Mouse (Mus musculus) limb, embryonic 13.5 days (tissue): ENCODE data around the gene Tbc1d1. TPM values are rescaled to one million over a fixed set of nuclear protein-coding genes. Genes with fewer than 3 reads are reported as not detected.

Source experiments
- ATAC-seq: fragments of 200-750 bp; cut with Nextera tagmentation; 2 replicates; pipeline ENCODE4 v1.8.0; 2017; ENCODE audit warnings: low read depth, moderate number of reproducible peaks, moderate TSS enrichment; ENCODE audit not compliant: low FRiP score
- H3K27ac ChIP-seq: fragments of 300-500 bp; sonication (generic); 2 replicates; pipeline ENCODE4 v1.5.1; 2015; ENCODE audit warnings: inconsistent platforms, mild to moderate bottlenecking, moderate library complexity
- H3K27me3 ChIP-seq: fragments of 300-500 bp; sonication (generic); 2 replicates; pipeline ENCODE4 v1.6.1; 2015; ENCODE audit warnings: mild to moderate bottlenecking, inconsistent platforms
- H3K36me3 ChIP-seq: fragments of 300-500 bp; sonication (generic); 2 replicates; pipeline ENCODE4 v1.6.1; 2015; ENCODE audit warnings: inconsistent platforms, mild to moderate bottlenecking, moderate library complexity
- H3K4me1 ChIP-seq: fragments of 300-500 bp; sonication (generic); 2 replicates; pipeline ENCODE4 v1.6.1; 2015; ENCODE audit warnings: inconsistent platforms
- H3K4me2 ChIP-seq: fragments of 300-500 bp; sonication (generic); replicated peaks from 2 replicates; pipeline ENCODE4 v1.6.1; 2015; ENCODE audit warnings: inconsistent platforms, mild to moderate bottlenecking, moderate library complexity
- H3K4me3 ChIP-seq: fragments of 300-500 bp; sonication (generic); 2 replicates; pipeline ENCODE4 v1.5.1; 2015; ENCODE audit warnings: moderate library complexity, mild to moderate bottlenecking, inconsistent platforms
- H3K9ac ChIP-seq: fragments of 300-500 bp; sonication (generic); 2 replicates; pipeline ENCODE4 v1.6.1; 2015; ENCODE audit warnings: mild to moderate bottlenecking, inconsistent platforms
- H3K9me3 ChIP-seq: fragments of 300-500 bp; sonication (generic); 2 replicates; pipeline ENCODE4 v1.6.1; 2016; ENCODE audit warnings: inconsistent platforms
- WGBS: fragments of 180-500 bp; shearing (Covaris S2); methylation state at CpG from one replicate; pipeline ENCODE4 v1.1.7; 2015; 5-methylcytosine and 5-hydroxymethylcytosine counted together
- polyA plus RNA-seq: library from polyadenylated mRNA; unstranded; fragments of >200 nt; fragmentation: Nextera tagmentation; extraction: Ambion mirVana; gene quantifications from 2 replicates; pipeline ENCODE4 v1.2.1, GENCODE M21; 2015

The Tbc1d1 gene
- polyA plus RNA-seq, 1 experiment from 2014 or later = 29.1 TPM

- peaks cover 43% of the 10 kb centered on the region for H3K36me3 ChIP-seq
- no peaks in the 10 kb centered on the region for H3K27me3 ChIP-seq
- ATAC-seq = no peak
- no peak overlapping the region for H3K9ac ChIP-seq
- no peaks in the 10 kb centered on the region for H3K9me3 ChIP-seq
- no peak overlapping the region for H3K4me2 ChIP-seq
- no peak overlapping the region for H3K4me3 ChIP-seq
- H3K27ac ChIP-seq = no peak overlapping the region
- WGBS = 89% methylated on average over 14 of the region's 14 CpGs
- 0 out of 2 replicates have a peak, but pooled peaks cover 4% of the 10 kb centered on the region for H3K4me1 ChIP-seq
Observed at GRCm38 (mm10) chr5:64288031-64288928, 132.2 kb downstream of the Tbc1d1 start.

- H3K4me3 ChIP-seq = no peak overlapping the region
- no peaks in the 10 kb centered on the region for H3K9me3 ChIP-seq
- no peaks in the 10 kb centered on the region for H3K27me3 ChIP-seq
- WGBS = 61% methylated on average over 5 of the region's 5 CpGs
- no peak overlapping the region for H3K9ac ChIP-seq
- H3K36me3 ChIP-seq = peaks cover 44% of the 10 kb centered on the region
- H3K4me1 ChIP-seq = 0 out of 2 replicates have a peak, but pooled peaks cover 4% of the 10 kb centered on the region
- H3K4me2 ChIP-seq = no peak overlapping the region
- ATAC-seq = peak; percentile 57; the same call in 1 of the 2 replicates
- H3K27ac ChIP-seq = no peak overlapping the region
Observed at GRCm38 (mm10) chr5:64289202-64290060, 133.3 kb downstream of the Tbc1d1 start.

- H3K4me3 ChIP-seq = no peak overlapping the region
- no peaks in the 10 kb centered on the region for H3K9me3 ChIP-seq
- 0 out of 2 replicates have a peak, but pooled peaks cover 4% of the 10 kb centered on the region for H3K4me1 ChIP-seq
- no peak overlapping the region for H3K4me2 ChIP-seq
- no peaks in the 10 kb centered on the region for H3K27me3 ChIP-seq
- H3K36me3 ChIP-seq = peaks cover 43% of the 10 kb centered on the region
- H3K27ac ChIP-seq = no peak overlapping the region
- H3K9ac ChIP-seq = no peak overlapping the region
- 65% methylated on average over 4 of the region's 4 CpGs for WGBS
- no peak for ATAC-seq
Observed at GRCm38 (mm10) chr5:64290061-64290345, 133.9 kb downstream of the Tbc1d1 start.

- no peak for ATAC-seq
- Histone ChIP-seq H3K4me3 (no peak overlapping the region), H3K27ac (no peak overlapping the region), H3K4me2 (no peak overlapping the region), H3K36me3 (peaks cover 41% of the 10 kb centered on the region), H3K9me3 (no peaks in the 10 kb centered on the region), H3K4me1 (0 out of 2 replicates have a peak, but pooled peaks cover 8% of the 10 kb centered on the region), H3K27me3 (no peaks in the 10 kb centered on the region), H3K9ac (no peak overlapping the region)
- WGBS = 78% methylated on average over 5 of the region's 5 CpGs
Observed at GRCm38 (mm10) chr5:64291657-64292056, 135.6 kb downstream of the Tbc1d1 start.

- no peak overlapping the region for H3K9ac ChIP-seq
- H3K36me3 ChIP-seq = peaks cover 22% of the 10 kb centered on the region
- H3K9me3 ChIP-seq = no peaks in the 10 kb centered on the region
- H3K4me2 ChIP-seq = no peak overlapping the region
- no peak overlapping the region for H3K4me3 ChIP-seq
- ATAC-seq = no peak
- H3K4me1 ChIP-seq = peaks cover 36% of the 10 kb centered on the region
- H3K27ac ChIP-seq = no peak overlapping the region
- no peaks in the 10 kb centered on the region for H3K27me3 ChIP-seq
Observed at GRCm38 (mm10) chr5:64295621-64296020, 139.5 kb downstream of the Tbc1d1 start.

- Histone ChIP-seq H3K4me1 (peaks cover 36% of the 10 kb centered on the region), H3K9me3 (no peaks in the 10 kb centered on the region), H3K4me2 (no peak overlapping the region), H3K9ac (no peak overlapping the region), H3K27me3 (no peaks in the 10 kb centered on the region), H3K27ac (no peak overlapping the region), H3K4me3 (no peak overlapping the region), H3K36me3 (peaks cover 22% of the 10 kb centered on the region)
- no peak for ATAC-seq
- WGBS = 81% methylated on average over 7 of the region's 7 CpGs
Observed at GRCm38 (mm10) chr5:64296328-64296727, 140.2 kb downstream of the Tbc1d1 start.

GRCm38 (mm10) chr5:64297100-64297499, 141.0 kb downstream of the Tbc1d1 start:
- 56% methylated on average over 4 of the region's 4 CpGs for WGBS
- H3K9ac ChIP-seq = no peak overlapping the region
- no peaks in the 10 kb centered on the region for H3K9me3 ChIP-seq
- peaks cover 26% of the 10 kb centered on the region for H3K36me3 ChIP-seq
- no peak for ATAC-seq
- peaks cover 36% of the 10 kb centered on the region for H3K4me1 ChIP-seq
- no peak overlapping the region for H3K27ac ChIP-seq
- H3K27me3 ChIP-seq = no peaks in the 10 kb centered on the region
- H3K4me3 ChIP-seq = no peak overlapping the region
- no peak overlapping the region for H3K4me2 ChIP-seq

- ATAC-seq = no peak
- H3K27me3 ChIP-seq = no peaks in the 10 kb centered on the region
- no peak overlapping the region for H3K4me2 ChIP-seq
- peaks cover 36% of the 10 kb centered on the region for H3K4me1 ChIP-seq
- no peak overlapping the region for H3K4me3 ChIP-seq
- 69% methylated on average over 20 of the region's 20 CpGs for WGBS
- no peak overlapping the region for H3K9ac ChIP-seq
- H3K36me3 ChIP-seq = peaks cover 33% of the 10 kb centered on the region
- no peak overlapping the region for H3K27ac ChIP-seq
- H3K9me3 ChIP-seq = no peaks in the 10 kb centered on the region
Observed at GRCm38 (mm10) chr5:64298331-64299036, 142.4 kb downstream of the Tbc1d1 start.

- Histone ChIP-seq H3K36me3 (peaks cover 28% of the 10 kb centered on the region), H3K4me1 (peaks cover 36% of the 10 kb centered on the region), H3K4me2 (no peak overlapping the region), H3K4me3 (no peak overlapping the region), H3K9me3 (no peaks in the 10 kb centered on the region), H3K9ac (no peak overlapping the region), H3K27me3 (no peaks in the 10 kb centered on the region), H3K27ac (no peak overlapping the region)
- ATAC-seq = no peak; the same call in 1 of the 2 replicates
- WGBS = 75% methylated on average over 7 of the region's 7 CpGs
Observed at GRCm38 (mm10) chr5:64299508-64300324, 143.6 kb downstream of the Tbc1d1 start.

GRCm38 (mm10) chr5:64301246-64301645, 145.1 kb downstream of the Tbc1d1 start:
- peaks cover 33% of the 10 kb centered on the region for H3K36me3 ChIP-seq
- no peak overlapping the region for H3K4me2 ChIP-seq
- H3K4me3 ChIP-seq = no peak overlapping the region
- 82% methylated on average over 4 of the region's 4 CpGs for WGBS
- H3K9ac ChIP-seq = no peak overlapping the region
- H3K27me3 ChIP-seq = no peaks in the 10 kb centered on the region
- no peak for ATAC-seq
- 0 out of 2 replicates have a peak, but pooled peaks cover 1% of the 10 kb centered on the region for H3K9me3 ChIP-seq
- peaks cover 35% of the 10 kb centered on the region for H3K4me1 ChIP-seq
- no peak overlapping the region for H3K27ac ChIP-seq

GRCm38 (mm10) chr5:64307289-64307688, 151.2 kb downstream of the Tbc1d1 start:
- H3K9me3 ChIP-seq = peaks cover 8% of the 10 kb centered on the region; the same call in 1 of the 2 replicates
- H3K4me2 ChIP-seq = no peak overlapping the region
- no peak for ATAC-seq
- 93% methylated on average over 2 of the region's 2 CpGs for WGBS
- peaks cover 3% of the 10 kb centered on the region; the same call in 1 of the 2 replicates for H3K4me1 ChIP-seq
- no peaks in the 10 kb centered on the region for H3K27me3 ChIP-seq
- H3K27ac ChIP-seq = no peak overlapping the region
- H3K36me3 ChIP-seq = peaks cover 49% of the 10 kb centered on the region
- no peak overlapping the region for H3K4me3 ChIP-seq
- H3K9ac ChIP-seq = no peak overlapping the region
